Mouse (Mus musculus): Measurements from ENCODE around the gene Olfr735.

The Olfr735 gene

GRCm38 (mm10) chr14:50348796-50349195, at the start of gene Olfr735:
Olfr735 (minus strand) TSS chr14:50348872.
- DNase-seq (ENCODE audit: low spot score in 2 of 2), result no peak

- DNase-seq (ENCODE audit: low spot score in 2 of 2), result no peak
Measured at GRCm38 (mm10) chr14:50380863-50381262, 32.2 kb upstream of the Olfr735 start, which contains the start of gene Olfr736. Olfr736 (plus strand) TSS chr14:50381163.

- DNase-seq (ENCODE audit: low spot score in 2 of 2), result no peak
Measured at GRCm38 (mm10) chr14:50363561-50363960, 14.9 kb upstream of the Olfr735 start.

- DNase-seq (ENCODE audit: low spot score in 2 of 2), result no peak
Measured at GRCm38 (mm10) chr14:50360480-50360879, 11.8 kb upstream of the Olfr735 start.

GRCm38 (mm10) chr14:50357593-50357992, 8.9 kb upstream of the Olfr735 start, which contains the start of gene Tlr11:
Tlr11 (plus strand) TSS chr14:50357914.
- no peak for DNase-seq (ENCODE audit: low spot score in 2 of 2)

- no peak for DNase-seq (ENCODE audit: low spot score in 2 of 2)
Measured at GRCm38 (mm10) chr14:50356725-50357124, 8.1 kb upstream of the Olfr735 start.

GRCm38 (mm10) chr14:50352438-50352837, 3.8 kb upstream of the Olfr735 start:
- no peak for DNase-seq (ENCODE audit: low spot score in 2 of 2)

GRCm38 (mm10) chr14:50326661-50327060, 22.0 kb downstream of the Olfr735 start, which contains the start of gene Olfr734:
Olfr734 (minus strand) TSS chr14:50326761.
- DNase-seq (ENCODE audit: low spot score in 2 of 2), result no peak

- no peak for DNase-seq (ENCODE audit: low spot score in 2 of 2)
Measured at GRCm38 (mm10) chr14:50301422-50301821, 47.2 kb downstream of the Olfr735 start, which contains the start of gene Olfr733. Olfr733 (minus strand) TSS chr14:50301522.
